Mouse (Mus musculus): ENCODE measurements around the gene Kif7.

DNA sequence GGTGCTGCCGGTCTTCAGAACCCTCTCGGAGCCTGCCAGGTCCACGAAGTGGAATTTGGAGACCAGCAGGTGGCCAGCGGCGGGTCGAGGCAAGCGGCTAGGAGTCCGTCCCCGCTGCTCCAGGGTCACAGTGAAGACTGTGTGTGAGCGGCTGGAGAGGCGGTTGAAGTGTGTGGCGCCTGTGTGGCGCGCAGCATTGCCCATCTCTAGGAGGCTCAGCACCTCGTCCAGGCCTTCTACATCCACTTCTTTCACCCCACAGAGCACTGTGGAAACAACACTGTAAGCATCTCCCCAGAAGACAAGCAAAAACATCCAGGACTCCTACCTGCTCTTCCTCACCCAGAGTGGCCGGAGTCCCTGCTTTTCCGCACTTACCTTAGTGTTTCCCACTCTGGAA, 4.7 kb downstream of the Kif7 start:
- no peak for TF ChIP-seq CTCF (IDR thresholded peaks at IDR 0.05)
- no peak for TF ChIP-seq EP300 (IDR thresholded peaks at IDR 0.05; ENCODE audit: insufficient read depth, low read depth, low read length)
